Mouse (Mus musculus): ENCODE measurements around the gene Bahcc1.

Gene Bahcc1

DNA sequence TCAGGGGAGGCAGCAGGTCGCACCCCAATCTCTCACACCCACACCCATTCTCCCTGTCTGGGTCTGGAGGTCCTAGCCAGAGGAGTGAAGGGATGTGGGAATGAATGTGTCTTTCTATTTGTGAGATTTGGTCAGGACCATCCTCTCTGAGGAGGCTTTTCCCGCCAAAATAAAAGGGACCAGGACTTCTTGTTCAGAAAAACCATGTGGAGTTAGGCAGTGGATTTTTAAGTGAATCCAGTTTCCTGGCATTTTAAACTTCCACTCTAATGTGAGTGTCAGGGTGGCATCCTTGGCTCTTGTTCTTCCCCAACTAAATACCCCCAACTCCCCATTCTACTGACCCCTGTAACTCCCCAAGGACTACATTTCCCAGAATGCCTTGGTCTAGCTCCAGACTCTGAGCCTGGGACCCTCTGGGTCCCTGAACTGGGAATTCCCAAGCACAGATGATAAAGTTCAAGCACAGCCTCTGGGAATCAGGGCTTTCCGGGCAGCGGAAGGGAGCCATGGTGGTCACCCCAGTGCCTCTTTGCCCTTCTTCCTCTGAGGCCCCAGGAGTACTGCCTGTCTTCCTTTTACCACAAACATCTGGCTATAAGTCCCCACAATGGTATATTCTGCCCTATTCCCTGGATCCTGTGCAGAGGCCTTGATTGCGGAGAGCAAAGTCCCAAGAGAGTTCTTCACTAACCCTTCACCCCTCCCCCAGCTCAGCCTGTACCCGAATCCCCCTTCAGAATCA lies 9.4 kb downstream of the Bahcc1 start:
- DNase-seq (ENCODE audit: low spot score in 2 of 2): no peak

DNA sequence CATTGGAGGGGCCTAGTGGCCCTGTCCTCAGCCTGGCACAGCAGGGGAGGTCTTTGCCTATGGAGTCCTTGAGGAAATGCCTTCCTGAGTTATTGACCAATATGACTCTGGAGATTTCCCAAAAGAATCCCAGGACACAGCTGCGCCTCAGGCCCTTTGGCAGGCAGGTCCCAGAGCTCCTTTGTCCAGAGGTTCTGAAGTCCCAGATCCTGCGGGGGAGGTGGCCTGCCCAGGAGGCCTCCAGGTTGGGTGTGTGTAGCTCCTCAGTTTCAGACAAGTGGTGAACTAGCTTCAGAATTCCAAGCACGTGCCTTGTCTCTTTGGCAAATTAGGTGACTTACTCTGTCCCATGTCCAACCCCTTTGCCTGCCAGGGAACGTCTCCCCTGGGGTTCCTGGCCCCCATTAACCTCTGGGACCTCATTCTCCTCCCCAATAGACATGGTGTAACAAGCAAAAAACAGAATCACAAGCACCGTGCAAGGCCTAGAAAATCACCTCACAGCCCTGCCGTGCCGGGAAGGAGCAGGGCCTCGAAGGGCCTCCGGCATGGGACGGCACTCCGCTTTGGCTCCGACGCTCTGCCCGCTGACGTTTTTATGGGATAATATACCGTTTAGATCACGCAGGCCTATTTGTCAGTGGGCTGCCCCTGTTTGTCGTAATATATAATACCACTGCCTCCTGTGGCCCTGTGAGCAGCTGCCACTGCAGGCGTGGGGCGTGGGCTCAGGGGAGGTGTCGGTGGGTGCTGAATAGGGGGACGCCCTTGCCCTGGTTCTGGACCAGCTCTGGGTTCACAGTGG lies 10.2 kb downstream of the Bahcc1 start:
- no peak for DNase-seq (ENCODE audit: low spot score in 2 of 2)

DNA sequence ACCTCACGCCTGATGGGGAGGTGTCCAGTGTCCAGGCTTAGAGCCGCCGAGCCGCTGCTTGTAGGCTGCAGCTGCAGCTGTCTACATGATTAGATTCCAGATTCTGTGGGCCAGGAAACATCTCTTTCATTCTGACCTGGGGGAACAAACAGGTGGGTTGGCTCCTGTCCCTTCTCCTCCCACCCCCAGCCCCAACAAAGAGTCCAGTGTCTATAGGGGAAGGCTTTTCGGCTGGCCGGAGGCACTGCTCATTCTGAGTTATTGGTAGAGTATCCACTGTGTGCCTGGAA lies 10.7 kb downstream of the Bahcc1 start:
- DNase-seq (ENCODE audit: low spot score in 2 of 2): no peak

DNA sequence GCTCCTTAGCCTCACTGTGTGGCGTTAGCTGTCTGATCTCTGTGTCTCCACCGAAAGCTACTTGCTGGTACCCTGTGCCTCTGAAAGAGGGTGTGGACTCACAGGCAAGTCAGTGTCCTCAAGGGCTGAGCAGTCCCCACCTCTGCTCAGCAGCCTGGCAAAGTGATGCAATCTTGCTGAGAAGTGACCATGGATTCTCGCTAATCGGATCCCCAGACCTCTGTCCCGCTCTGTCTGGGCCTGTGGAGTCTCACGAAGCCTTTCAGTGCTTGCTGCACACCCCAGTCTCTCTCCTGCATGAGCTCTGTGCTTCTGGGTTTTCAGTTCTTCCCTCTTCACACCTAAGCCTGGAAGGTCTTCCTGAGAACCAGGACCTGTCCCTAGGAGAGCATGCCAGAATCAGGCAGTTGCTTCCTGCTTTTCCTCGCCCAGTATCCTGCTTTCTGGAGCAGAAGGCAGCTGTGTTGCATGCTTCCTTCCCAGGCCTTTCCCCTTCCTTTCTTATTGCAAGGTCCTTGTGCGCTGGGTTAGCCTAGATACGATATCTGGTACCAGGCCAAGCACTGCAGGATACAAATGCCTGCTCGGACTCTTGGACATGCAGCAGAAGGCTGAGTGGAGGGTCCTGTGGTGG lies 15.5 kb downstream of the Bahcc1 start:
- DNase-seq (ENCODE audit: low spot score in 2 of 2): no peak

DNA sequence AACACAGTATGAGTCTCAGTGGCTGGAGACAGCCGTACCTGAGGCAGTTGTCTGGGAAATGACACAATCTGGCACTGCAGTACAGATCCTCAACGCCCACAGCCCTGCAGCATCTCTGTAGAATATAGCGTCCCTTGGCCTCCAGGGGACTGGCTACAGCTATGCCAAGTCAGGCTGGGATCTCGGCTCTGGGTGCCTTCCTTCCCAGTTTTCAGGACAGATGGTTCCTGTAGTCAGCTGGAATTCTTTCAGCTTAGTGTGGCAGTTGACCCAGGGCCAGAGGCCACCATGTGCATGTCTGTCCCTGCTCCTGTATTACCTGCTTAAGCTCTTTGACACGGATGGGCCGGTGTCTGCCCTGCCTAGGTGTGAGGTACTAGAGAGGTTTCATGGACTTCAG lies 16.2 kb downstream of the Bahcc1 start:
- no peak for DNase-seq (ENCODE audit: low spot score in 2 of 2)

DNA sequence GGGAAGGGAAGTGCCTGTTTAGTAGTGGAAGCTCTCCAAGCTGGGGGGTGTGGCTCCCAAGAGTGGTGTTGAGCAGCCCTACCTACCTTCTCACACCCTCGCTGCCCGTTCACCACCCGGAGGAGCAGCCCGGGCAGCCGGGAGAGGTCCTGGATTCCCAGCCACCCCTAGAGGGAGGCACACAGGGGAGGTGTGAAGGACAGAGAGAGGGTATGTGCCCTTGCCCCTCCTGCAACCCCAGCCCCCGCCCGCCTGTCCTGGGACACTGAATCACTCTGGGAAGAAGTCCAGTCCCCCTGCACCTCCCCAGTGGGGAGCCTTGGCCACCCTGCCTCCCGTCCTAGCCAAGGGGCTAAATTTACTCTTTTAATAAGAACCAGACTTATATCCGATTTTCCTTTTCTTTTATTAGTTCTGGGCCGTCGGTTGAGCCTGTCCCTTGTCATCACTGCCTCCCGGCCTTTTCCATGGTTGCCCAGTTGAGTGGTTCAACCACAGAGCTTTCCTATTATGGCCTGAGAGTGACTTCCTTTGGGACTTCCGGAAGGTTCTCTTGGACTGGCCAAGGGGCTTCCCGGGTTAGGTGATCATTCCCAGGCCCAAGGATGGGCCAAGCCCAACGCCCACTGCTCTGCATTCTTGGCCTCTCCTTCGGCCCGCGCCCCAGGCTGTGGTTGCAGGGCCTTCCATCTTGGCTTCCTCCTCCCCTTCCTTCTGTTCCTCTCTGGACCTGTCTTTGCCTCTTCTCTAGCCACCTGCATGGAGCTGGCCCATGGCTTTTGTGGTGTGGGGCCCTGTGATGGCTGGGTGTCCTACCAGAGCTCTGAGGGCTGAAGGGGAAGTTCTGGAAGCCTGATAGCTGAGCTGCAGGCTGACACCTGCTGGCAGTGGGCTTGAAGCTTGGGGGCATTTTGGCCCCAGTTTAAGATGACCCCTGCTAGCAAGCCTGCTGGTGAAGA lies 18.5 kb downstream of the Bahcc1 start:
- no peak for DNase-seq (ENCODE audit: low spot score in 2 of 2)

DNA sequence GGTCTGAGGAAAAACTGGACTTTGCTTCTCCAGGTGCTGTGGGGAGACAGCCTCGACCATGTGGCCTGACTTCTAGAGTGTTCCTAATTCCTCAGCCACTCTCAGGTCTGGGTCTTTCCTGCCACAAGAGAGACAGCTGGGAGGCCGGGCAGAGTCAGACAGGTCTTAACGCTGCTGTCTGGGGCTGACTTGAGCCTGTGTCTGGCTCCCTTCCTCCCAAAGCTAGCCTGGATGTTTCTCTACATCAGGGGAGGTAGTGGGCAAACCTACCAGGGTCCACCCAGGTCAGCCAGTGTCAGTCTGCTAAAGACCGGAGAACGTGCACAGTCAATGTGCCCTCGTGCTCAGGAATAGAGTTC lies 19.2 kb downstream of the Bahcc1 start:
- DNase-seq (ENCODE audit: low spot score in 2 of 2): no peak

DNA sequence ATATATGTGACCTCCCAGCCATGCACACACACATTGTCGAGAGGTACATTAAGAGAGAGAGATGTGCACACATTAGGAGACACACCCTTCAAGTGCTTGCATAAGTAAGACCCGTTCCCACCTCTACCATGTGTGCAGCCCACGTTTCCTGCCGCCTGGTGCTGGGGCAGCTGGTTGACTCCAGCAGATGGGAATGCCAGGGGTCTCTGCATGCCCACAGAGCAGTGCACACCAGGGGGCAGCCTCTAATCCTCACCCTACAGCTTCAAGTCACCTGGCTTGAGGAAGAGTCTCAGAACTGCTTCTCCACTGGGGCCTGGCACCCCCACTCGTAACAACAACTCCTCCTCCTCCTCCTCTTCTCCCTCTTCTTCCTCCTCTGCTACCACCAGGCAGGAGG lies 19.7 kb downstream of the Bahcc1 start:
- no peak for DNase-seq (ENCODE audit: low spot score in 2 of 2)

DNA sequence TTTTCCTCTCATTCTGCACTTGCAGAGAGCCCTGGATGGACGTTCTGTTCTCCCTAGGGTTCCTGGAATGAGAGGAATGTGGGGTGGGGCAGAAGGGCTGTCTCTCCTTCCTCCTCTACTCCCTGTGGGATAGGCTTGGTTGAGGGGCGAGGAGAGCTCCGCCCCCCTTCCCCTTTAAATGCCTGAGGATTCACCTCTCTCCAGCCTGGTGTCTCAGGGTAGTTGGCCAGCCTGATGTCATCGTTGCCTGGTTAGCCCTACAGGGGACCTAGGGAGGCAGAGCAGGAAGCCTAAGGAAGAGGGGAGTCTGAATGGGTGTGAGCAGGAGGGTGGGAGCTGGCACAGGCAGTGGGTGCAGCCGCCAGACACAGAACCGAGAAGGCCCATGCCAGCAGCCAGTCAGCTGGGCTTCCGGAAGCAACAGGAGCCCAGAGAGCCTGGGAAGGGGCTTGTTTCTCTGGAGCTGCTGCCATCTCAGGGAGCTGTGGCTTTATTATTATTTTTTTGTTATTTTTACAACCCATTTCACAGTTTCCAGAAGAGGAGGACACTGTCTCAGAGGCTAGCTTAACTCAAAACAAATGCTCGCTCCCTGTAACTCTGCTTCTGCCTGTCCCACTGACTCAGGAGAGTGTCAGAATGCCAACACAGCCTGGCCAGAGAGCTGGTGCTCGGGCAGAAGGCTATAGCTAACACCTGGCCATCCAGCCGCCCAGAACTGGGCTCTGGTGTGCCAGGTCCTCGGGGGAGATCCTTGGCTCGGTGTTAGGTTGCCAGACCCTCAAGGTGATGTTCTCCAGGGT lies 20.3 kb downstream of the Bahcc1 start:
- DNase-seq (ENCODE audit: low spot score in 2 of 2): no peak

DNA sequence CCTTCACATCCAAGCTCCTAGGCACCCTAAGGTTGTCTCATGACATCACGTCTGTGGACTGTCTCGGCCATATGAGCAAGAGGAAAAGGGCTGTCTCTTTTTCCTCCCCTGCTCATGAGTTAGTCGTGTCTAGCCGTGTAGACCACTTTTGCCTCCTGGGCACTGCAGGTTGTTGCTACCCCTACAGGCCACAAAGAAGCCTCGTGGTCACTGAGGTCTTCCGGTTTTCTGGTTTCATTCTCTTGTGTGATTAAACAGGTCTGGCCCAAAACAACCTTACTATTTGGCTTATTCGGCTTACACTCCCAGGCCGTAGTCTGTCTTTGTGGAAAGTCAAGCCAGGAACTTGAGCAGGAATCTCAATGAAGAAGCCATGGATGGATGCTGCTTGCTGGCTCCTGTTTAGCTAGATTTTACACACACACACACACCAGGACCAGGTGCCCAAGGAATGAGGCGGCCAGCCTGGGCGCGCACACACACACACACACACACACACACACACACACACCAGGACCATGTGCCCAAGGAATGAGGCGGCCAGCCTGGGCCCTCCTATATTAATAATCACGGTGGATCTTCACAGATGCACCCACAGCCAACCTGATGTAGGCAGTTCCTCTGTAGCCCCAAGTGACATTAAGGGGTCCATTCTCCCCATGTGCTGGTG lies 21.0 kb downstream of the Bahcc1 start:
- DNase-seq (ENCODE audit: low spot score in 2 of 2): no peak

DNA sequence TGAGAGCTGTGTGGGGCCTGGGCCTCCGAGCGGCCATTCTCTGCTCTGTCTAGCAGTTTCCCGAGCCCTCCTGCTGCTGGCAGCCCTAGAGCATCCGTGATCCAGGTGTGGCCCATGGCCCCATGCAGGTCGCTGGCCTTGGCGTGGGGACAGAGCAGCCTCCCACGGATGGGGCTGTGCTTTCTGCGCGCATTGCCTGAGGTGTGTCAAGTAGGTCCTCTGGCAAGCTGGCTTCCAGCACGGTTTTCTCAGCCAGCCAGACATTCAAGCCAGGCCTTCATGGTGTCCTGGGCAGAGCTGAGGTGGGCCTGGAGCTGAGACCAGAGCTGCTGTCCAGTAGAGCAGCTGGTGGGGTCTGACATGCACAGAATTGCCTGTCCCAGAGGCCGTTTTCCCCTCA lies 21.7 kb downstream of the Bahcc1 start:
- no peak for DNase-seq (ENCODE audit: low spot score in 2 of 2)

DNA sequence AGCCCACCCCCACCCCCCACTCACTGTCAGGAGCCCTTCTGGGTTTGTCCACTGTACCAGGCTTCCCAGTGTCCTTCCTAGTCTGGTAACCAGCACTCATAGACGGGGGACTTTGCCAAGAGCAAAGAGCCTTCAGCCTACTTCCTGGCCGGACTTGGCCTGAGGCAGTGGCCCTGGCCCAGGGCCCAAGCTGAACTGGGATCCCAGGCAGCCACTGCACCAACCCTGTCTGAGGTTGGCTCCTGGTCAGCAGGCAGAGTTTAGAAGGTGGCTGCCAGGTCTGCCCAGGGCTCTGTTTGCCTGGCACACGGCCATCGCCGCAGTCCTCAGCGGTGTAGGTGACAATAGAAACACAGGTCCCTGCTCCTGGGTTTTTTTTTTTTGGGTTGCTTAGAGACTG lies 22.3 kb downstream of the Bahcc1 start:
- peak in 1 of 2 experiments; percentile 66 for DNase-seq (ENCODE audit: low spot score in 2 of 2)

DNA sequence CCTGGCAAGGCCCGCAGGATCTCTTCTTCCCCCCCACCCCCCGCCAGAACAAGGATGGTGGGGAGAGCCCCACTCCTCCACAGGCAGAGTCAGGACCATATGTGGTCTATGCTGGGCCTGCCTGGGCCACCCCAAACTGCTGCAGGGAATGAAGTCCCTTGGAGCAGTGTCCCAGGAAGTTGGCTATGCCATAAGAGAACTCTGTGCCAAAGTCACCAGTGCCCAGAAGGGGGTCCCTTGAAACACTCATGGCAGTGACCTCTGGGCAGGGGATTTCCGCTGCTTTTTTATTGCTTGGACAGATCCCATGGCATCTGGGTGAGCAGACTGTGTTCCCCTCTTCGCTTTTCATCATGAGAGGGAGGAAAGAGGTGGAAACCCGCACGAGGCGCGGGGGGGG lies 22.8 kb downstream of the Bahcc1 start:
- DNase-seq (ENCODE audit: low spot score in 2 of 2): no peak

DNA sequence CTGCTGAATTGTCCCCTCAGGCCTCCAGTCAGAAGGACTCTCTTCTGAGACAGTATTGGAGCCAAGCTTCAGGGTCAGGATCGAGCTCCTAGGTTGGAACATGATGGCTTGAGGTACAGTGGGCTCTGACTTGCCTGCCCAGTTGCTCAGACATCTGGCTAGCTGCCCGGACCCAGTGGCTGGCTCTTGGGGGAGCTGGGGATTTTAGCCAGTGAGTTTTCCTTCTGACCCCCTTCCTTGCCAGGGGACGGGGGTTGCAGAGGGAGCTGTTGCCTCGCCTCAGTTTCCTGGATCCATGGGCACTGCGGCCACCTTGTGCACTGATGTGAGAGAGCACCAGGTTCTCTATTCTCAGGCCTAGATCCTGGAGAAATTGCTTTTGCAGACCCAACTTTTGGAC lies 23.4 kb downstream of the Bahcc1 start:
- DNase-seq (ENCODE audit: low spot score in 2 of 2): no peak

DNA sequence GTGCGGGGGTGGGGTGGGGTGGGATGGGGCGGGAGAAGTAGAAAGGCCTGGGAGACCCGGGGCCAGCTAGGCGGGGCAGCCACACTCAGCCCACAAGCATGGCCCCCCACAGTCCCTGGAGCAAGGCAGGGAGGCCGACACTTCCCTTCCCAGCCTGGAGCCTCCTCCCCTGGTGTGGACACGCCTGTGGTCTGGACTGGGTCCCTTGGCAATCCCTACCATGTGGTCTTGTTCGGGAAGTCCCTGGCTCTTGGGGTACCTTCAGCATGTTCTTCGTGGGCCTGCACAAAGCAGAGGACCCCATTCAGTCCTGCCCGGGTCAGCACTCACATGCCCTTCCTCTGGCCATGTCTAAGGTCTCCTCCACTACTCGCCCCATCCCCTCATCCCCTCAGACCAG lies 23.8 kb downstream of the Bahcc1 start:
- no peak for DNase-seq (ENCODE audit: low spot score in 2 of 2)

DNA sequence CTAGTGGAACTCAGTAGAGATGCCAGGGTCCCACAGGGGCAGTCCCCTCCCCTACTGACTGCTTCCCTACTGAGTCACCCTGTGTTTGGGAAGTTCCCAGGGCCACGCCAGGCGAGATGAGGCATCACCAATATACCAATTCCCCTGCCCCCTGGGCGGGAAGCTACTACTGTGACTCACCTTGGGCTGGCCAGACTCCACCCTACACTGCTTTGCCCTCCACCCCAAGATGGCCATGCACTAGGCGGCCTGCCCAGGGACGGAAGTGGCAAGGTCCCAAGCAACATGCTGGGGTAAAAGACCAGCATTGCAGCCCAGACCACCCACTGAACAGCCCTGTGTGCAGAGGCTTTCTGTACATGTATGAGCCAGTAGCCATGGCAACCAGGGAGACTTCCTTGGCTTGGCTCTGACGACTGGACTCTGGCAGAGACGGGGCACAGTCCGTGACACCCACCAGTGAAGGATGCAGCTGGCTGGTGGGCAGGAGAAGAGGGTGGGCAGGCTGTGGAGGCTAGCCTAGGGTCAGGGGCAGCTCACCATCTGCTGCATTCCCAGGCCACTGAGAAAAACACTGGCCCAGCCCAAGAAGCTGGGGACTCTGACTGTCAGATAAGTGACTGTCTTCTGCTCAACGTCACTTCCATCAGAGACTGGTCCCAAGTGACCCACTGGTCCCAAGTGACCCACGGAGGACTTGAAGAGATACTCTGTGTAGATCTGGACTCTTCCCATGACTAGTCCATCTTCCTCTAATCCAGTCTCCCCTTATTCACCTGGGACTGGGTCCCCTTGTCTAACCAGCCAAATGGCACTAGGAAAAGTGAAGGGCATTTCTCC lies 24.5 kb downstream of the Bahcc1 start:
- DNase-seq (ENCODE audit: low spot score in 2 of 2): no peak

DNA sequence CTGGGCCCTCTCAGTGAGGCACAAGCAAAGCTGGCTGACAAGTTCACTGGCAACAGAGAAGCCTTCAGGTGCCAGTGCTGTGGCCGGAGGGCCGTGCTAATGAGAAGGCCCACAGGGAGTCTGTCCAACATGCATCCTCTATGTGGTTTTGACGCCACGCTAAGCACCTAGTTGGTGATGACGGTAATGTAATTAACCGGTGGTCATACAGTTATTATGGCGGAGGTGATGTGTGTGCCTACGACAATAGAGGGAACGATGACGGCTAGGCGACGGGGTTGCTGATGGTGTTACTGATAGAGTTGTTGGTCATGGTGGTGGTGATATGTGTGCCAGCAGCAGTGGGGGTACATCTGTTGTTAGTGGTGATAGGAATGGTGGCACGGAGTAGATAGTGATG lies 25.2 kb downstream of the Bahcc1 start:
- no peak for DNase-seq (ENCODE audit: low spot score in 2 of 2)

DNA sequence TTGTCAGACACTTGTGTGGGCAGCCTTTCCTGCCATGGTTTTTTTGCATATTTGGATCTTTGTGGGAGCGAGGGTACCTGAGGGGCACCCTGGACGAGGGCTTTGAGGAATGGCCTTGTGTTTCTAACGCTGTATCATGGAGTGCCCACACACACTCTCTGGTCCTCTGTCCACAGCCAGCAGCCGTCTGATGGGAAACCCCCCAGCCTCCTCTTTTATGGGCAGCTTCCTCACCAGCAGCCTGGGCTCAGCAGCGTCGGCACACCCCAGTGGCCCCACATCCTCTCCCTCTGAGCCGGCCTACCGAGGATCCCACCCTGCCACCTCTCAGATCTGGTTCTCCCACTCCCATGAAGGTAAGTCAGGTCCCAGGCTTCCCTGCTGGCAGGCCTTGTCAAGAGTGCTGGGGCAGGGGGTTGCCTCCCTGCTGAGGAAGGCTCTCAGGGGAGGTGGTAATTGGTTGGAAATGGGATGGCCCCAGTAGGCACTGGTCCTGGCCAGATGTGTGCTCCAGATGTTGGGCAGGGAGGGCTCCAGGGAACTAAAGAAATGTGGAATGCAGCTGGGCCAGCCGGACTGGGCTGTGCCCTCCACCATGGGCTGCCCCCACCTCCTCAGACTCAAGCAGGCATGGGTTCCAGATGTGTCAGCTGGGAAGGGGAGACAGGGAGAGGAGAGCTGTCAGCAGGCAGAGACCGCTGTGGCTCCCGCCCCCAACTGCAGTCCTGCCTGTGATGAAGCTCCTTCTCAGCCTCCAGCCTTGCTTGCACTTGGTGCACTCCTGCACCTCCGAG lies 26.3 kb downstream of the Bahcc1 start:
- DNase-seq (ENCODE audit: low spot score in 2 of 2): no peak

All from frontal cortex, postnatal 10 days (tissue).